Mouse (Mus musculus) liver, adult 10 weeks (tissue): ENCODE results near the gene Rapgef3. TPM values are rescaled to one million over a fixed set of nuclear protein-coding genes. Genes with fewer than 3 reads are reported as not detected.

Experiments
- polyA plus RNA-seq: library from polyadenylated mRNA; stranded (reverse); fragments of 350-450 nt; fragmentation: Illumina TruSeq; extraction: RNeasy Lipid Tissue Mini Kit (QIAGEN cat#74804); gene quantifications from one replicate; pipeline ENCODE4 v1.2.3, GENCODE M21; 2014; ENCODE audit warnings: low read depth, low replicate concordance

Gene Rapgef3
- not detected for polyA plus RNA-seq

GRCm38 (mm10) chr15:97767280-97768186 is at the start of gene Rapgef3:
Rapgef3 (minus strand) TSS chr15:97767972.

GRCm38 (mm10) chr15:97778311-97779098 is 10.7 kb upstream of the Rapgef3 start, which contains the start of gene Slc48a1:
Slc48a1 (plus strand) TSS chr15:97778520.

GRCm38 (mm10) chr15:97731111-97731510 is 36.7 kb downstream of the Rapgef3 start, which contains the start of gene Endou:
Endou (minus strand) TSS chr15:97731339.

GRCm38 (mm10) chr15:97705211-97706050 is 62.3 kb downstream of the Rapgef3 start, which contains the start of gene Rpap3:
Rpap3 (minus strand) TSS chr15:97705825.

Other genes starting within 250 kb of the Rapgef3 start
- gene Rpap3, start 62.1 kb downstream of the Rapgef3 start, polyA plus RNA-seq, result 7.4 TPM
- gene Endou, start 36.6 kb downstream of the Rapgef3 start, polyA plus RNA-seq, result 0.16 TPM
- 20.7 TPM for gene Slc48a1, start 10.5 kb upstream of the Rapgef3 start, polyA plus RNA-seq
- 1.3 TPM for gene Hdac7, start 76.5 kb upstream of the Rapgef3 start, polyA plus RNA-seq
- not detected for gene Vdr, start 142.7 kb upstream of the Rapgef3 start, polyA plus RNA-seq
- gene Tmem106c, start 196.2 kb upstream of the Rapgef3 start, polyA plus RNA-seq, result 9.5 TPM
- gene Col2a1, start 236.7 kb upstream of the Rapgef3 start, polyA plus RNA-seq, result not detected